Mouse (Mus musculus) lung, postnatal 0 days (tissue): ENCODE data around the gene Arhgap19.

Experiments
- CTCF ChIP-seq: IDR thresholded peaks from 2 replicates; pipeline ENCODE4 v1.5.1; 2016; ENCODE audit warnings: antibody characterized with exemption, mild to moderate bottlenecking
- EP300 ChIP-seq: IDR thresholded peaks from 2 replicates; pipeline ENCODE4 v1.6.1; 2016; ENCODE audit warnings: antibody characterized with exemption, mild to moderate bottlenecking, control low read depth

DNA sequence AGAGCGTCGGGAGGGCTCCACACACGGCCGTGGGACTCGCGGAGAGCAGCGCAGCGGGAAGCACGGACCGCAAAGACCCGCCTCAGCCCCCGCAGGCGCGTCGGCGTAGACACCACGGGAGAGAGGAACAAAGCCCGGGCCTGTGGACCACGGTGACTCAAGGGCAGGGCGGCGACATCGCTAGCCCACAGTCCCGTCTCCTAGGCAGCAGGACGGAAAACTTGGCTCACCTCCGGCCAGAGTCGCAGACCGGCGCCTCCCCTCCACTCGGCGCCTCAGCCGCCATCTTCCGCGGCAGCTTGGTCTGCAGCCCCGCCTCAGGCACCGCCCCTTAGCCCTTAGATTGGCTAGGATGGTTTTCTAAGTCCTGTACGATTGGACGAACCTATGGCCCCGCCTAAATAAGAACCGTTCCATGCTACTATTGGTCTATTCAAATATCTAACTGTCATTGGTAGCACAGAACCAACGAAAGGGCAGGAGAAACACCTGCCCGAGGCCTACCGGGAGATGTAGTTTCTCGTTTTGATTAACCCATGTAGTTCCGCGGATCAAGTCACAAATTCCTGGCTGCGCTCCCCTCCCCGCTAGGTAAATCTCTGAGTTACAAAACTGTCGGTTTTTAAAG is at the start of gene Arhgap19:
- TF ChIP-seq EP300 (no peak), CTCF (no peak)
